8 mouse cellular contexts compared by ENCODE assay signal in genomic region chr4:107828727-107829218, GRCm38 (mm10). TPM values are rescaled to one million over a fixed set of nuclear protein-coding genes. Genes with fewer than 3 reads are reported as not detected.
DNase-seq lines count a peak whose midpoint lies in the region; TF ChIP-seq lines count a peak whose summit lies in the region.

No protein-coding gene starts in this region.

- peak overlapping the region; percentile 77 for H3K4me3 ChIP-seq in testis, adult 2 months (ENCODE audit: control insufficient read depth, low read depth, low read length)

- H3K36me3 ChIP-seq in testis, adult 2 months (ENCODE audit: control insufficient read depth, insufficient read depth, low read length) = no peaks in the 10 kb centered on the region

- no peak for TF ChIP-seq CTCF in testis, adult 2 months (IDR thresholded peaks at IDR 0.05; ENCODE audit: control insufficient read depth, insufficient read depth, insufficient replicate concordance, low read depth, low read length)

- H3K4me1 ChIP-seq in testis, adult 2 months (ENCODE audit: control insufficient read depth, insufficient read depth, low read length) = no peaks in the 10 kb centered on the region; the same call in 1 of the 2 replicates

- intact Hi-C loops in left cerebral cortex, postnatal 10 days (cut with DNase I) = no loop called here
- intact Hi-C loops in heart, postnatal 25 days (cut with DNase I) = no loop called here
- intact Hi-C loops in heart, postnatal 14 days (cut with DNase I) = no loop called here

- H3K27ac ChIP-seq in testis, adult 2 months (ENCODE audit: control insufficient read depth, insufficient read depth, low read depth, low read length) = no peak overlapping the region

- H3K27me3 ChIP-seq in testis, adult 2 months (ENCODE audit: control insufficient read depth, insufficient read depth, low read length) = no peaks in the 10 kb centered on the region

- DNase-seq in adrenal gland, postnatal 10 days = peak; percentile 45
- DNase-seq in adrenal gland, adult 8-10 months = no peak
- no peak for DNase-seq in testis, postnatal 10 days (ENCODE audit: low spot score)
- DNase-seq in left cerebral cortex, postnatal 10 days (ENCODE audit: extremely low spot score in 1 of 2, low spot score in 2 of 2) = peak; percentile 63 to 73
- DNase-seq in right cerebral cortex, postnatal 36 days (ENCODE audit: low spot score in 2 of 2) = peak; percentile 45 to 59
- no peak for DNase-seq in heart, postnatal 25 days (ENCODE audit: low spot score)
- no peak for DNase-seq in heart, postnatal 14 days

- no peak for TF ChIP-seq POLR2A in testis, adult 2 months (IDR thresholded peaks at IDR 0.05; ENCODE audit: control insufficient read depth, low read depth, low read length)

RNA-seq across cellular contexts. Expression of gene Lrp8, which starts 26.7 kb away (rescaled TPM):
- 1 to 10 TPM; 3.8 to 4.9 TPM for total RNA-seq in adrenal gland, postnatal 10 days (2021)
- 10 to 100 TPM in 1 of 4 experiments, 1 to 10 TPM in 3; 7.2 to 12.5 (median 8.8) TPM for total RNA-seq in adrenal gland, adult 8-10 months (2022)
- 87.5 and 89.2 TPM in 2 replicates for polyA plus RNA-seq in testis, adult 2 months (2012; rRNA removed)
- 100 to 1,000 TPM; 165 to 168 TPM for total RNA-seq in left cerebral cortex, postnatal 10 days (2021)
- total RNA-seq in heart, postnatal 25 days (2021) = 1 to 10 TPM in 1 of 2 experiments, under 1 TPM in 1; 0.75 to 1.6 TPM
- under 1 TPM; 0.80 to 0.96 TPM for total RNA-seq in heart, postnatal 14 days (2021)

RNA-seq across cellular contexts. Expression of gene Magoh, which starts 50.8 kb away (rescaled TPM):
- total RNA-seq in adrenal gland, postnatal 10 days (2021) = 10 to 100 TPM; 83.6 to 86.1 TPM
- 10 to 100 TPM; 61.8 to 73.5 (median 71.9) TPM for total RNA-seq in adrenal gland, adult 8-10 months (2022)
- polyA plus RNA-seq in testis, adult 2 months (2012; rRNA removed) = 27.1 and 28.4 TPM in 2 replicates
- 10 to 100 TPM; 43.9 to 46.4 TPM for total RNA-seq in left cerebral cortex, postnatal 10 days (2021)
- 10 to 100 TPM; 42.2 to 47.8 TPM for total RNA-seq in heart, postnatal 25 days (2021)
- 10 to 100 TPM; 46.4 to 52.0 TPM for total RNA-seq in heart, postnatal 14 days (2021)

Comparison
In these comparisons a context has a peak if more than half of its experiments do, and no peak if none do; other contexts are left out.
1. DNase-seq: peak in adrenal gland, postnatal 10 days (single experiment), left cerebral cortex, postnatal 10 days (2 of 2) and right cerebral cortex, postnatal 36 days (2 of 2); none in adrenal gland, adult 8-10 months (single experiment), testis, postnatal 10 days (single experiment), heart, postnatal 25 days (single experiment) and heart, postnatal 14 days (0 of 2).
2. RNA of gene Lrp8, which starts 26.7 kb away (total RNA-seq): 165 to 168 TPM in left cerebral cortex, postnatal 10 days; 7.2 to 12.5 TPM in adrenal gland, adult 8-10 months, 3.8 to 4.9 TPM in adrenal gland, postnatal 10 days, 0.75 to 1.6 TPM in heart, postnatal 25 days and 0.80 to 0.96 TPM in heart, postnatal 14 days; every median in the first group is over 10 times any median in the second.